Mouse (Mus musculus) T-helper 17 cell (primary cell): ENCODE measurements around the gene Adcy10.

Experiments used
- in situ Hi-C, 2 experiments: fragments of 300-600 bp; cut with MboI, MseI; formaldehyde crosslinking; loops; 1 replicate in 1 of 2; 2 replicates in 1 of 2; pipeline ENCODE4 v1.15.1; 2025; ENCODE audit warnings: high pct_unique_total_duplicates in 2 of 2

Adcy10 gene

GRCm38 (mm10) chr1:165510161-165510560, 25.2 kb downstream of the Adcy10 start:
- in situ Hi-C loops = no loop called here

GRCm38 (mm10) chr1:165520716-165521115, 35.7 kb downstream of the Adcy10 start:
- in situ Hi-C loops = no loop called here

GRCm38 (mm10) chr1:165536079-165536675, 51.2 kb downstream of the Adcy10 start:
- in situ Hi-C loops = no loop called here

- in situ Hi-C loops = no loop called here
Observed at GRCm38 (mm10) chr1:165537241-165537807, 52.3 kb downstream of the Adcy10 start.

GRCm38 (mm10) chr1:165556711-165557110, 71.7 kb downstream of the Adcy10 start:
- in situ Hi-C loops = no loop called here

- in situ Hi-C loops = no loop called here
Observed at GRCm38 (mm10) chr1:165559073-165559472, 74.1 kb downstream of the Adcy10 start.

- in situ Hi-C loops = no loop called here
Observed at GRCm38 (mm10) chr1:165565283-165565682, 80.3 kb downstream of the Adcy10 start.

GRCm38 (mm10) chr1:165567466-165567865, 82.5 kb downstream of the Adcy10 start:
- in situ Hi-C loops = no loop called here

GRCm38 (mm10) chr1:165576005-165576404, 91.0 kb downstream of the Adcy10 start:
- in situ Hi-C loops = loop anchor here in 1 of 2 experiments (5.0 kb wide), 1 partner anchor 224 kb away; no protein-coding TSS in a partner anchor

- in situ Hi-C loops = loop anchor here in 1 of 2 experiments (5.0 kb wide), 1 partner anchor 224 kb away; no protein-coding TSS in a partner anchor
Observed at GRCm38 (mm10) chr1:165576459-165577112, 91.6 kb downstream of the Adcy10 start.

GRCm38 (mm10) chr1:165579332-165579731, 94.3 kb downstream of the Adcy10 start:
- in situ Hi-C loops = loop anchor here in 1 of 2 experiments (5.0 kb wide), 1 partner anchor 227 kb away; no protein-coding TSS in a partner anchor

GRCm38 (mm10) chr1:165581255-165581654, 96.3 kb downstream of the Adcy10 start:
- in situ Hi-C loops = loop anchor here (5.0 to 10.0 kb wide), 3 partner anchors 54 to 156 kb away; partner anchors contain the start of gene Mpzl1 (in 1 of the 2)

- in situ Hi-C loops = loop anchor here (5.0 to 10.0 kb wide), 3 partner anchors 51 to 154 kb away; partner anchors contain the start of gene Mpzl1 (in 1 of the 2)
Observed at GRCm38 (mm10) chr1:165583529-165584184, 98.7 kb downstream of the Adcy10 start.

GRCm38 (mm10) chr1:165585389-165586104, 100.6 kb downstream of the Adcy10 start:
- in situ Hi-C loops = loop anchor here (5.0 to 10.0 kb wide), 2 partner anchors 47 to 49 kb away; partner anchors contain the start of gene Mpzl1 (in 2 of the 2)

- in situ Hi-C loops = loop anchor here (5.0 to 10.0 kb wide), 2 partner anchors 46 to 48 kb away; partner anchors contain the start of gene Mpzl1 (in 2 of the 2)
Observed at GRCm38 (mm10) chr1:165586366-165586765, 101.4 kb downstream of the Adcy10 start.

- in situ Hi-C loops = loop anchor here (5.0 to 10.0 kb wide), 2 partner anchors 44 to 47 kb away; partner anchors contain the start of gene Mpzl1 (in 2 of the 2)
Observed at GRCm38 (mm10) chr1:165587845-165588244, 102.9 kb downstream of the Adcy10 start.

- in situ Hi-C loops = loop anchor here (5.0 to 10.0 kb wide), 2 partner anchors 43 to 45 kb away; partner anchors contain the start of gene Mpzl1 (in 2 of the 2)
Observed at GRCm38 (mm10) chr1:165589280-165590048, 104.5 kb downstream of the Adcy10 start.

- in situ Hi-C loops = no loop called here
Observed at GRCm38 (mm10) chr1:165590760-165591159, 105.8 kb downstream of the Adcy10 start.

GRCm38 (mm10) chr1:165592295-165593082, 107.5 kb downstream of the Adcy10 start:
- in situ Hi-C loops = no loop called here
